1 mouse cellular context compared by ENCODE assay signal in the genomic region with DNA sequence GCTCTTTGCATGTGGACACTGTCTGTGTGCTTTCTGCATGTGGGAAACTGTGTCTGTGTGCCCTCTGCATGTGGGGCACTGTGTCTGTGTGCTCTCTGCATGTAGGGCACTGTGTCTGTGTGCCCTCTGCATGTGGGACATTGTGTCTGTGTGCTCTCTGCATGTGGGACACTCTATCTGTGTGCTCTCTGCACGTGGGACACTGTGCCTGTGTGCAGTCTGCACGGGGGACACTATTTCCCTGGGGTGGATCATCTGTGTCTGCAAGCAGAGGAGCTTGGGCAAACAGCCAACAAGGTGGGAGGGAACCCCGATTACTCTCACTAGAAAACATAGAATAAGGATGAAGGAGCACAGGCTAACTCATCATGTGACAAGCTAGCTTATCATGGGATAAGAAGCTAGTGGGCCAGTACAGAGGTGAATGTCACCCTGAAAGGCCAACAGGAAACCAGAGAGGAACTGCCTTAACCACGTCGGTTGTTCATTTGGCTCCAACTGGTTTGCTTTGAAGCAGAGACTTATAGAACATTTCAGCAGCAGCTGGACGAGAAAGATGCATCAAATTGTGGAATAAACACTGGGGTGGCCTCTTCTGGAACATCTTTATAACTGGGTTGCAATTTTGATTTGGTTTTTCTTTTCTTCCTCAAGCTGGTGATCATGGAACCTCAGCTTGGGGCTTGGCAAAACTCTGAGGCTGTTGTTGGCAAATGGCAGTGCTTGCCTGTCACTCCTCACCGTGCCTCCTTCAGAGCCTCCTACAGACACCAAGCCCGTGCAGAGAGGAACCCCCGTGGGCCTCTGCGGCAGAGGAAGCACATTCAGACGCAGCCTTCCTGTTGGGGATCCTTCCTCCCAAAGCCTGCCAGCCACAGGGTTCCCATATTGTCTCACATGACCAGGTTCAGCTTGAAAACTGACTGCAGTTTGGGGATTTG.
TF ChIP-seq lines count a peak whose summit lies in the region.

No protein-coding gene starts in this region.

TF ChIP-seq in MEL, 35 proteins besides CTCF, POLR2A, EP300 and RAD21 (continued from another document):
- TF ChIP-seq NELFE (IDR thresholded peaks at IDR 0.05; ENCODE audit: low read depth, low read length) (0 out of 2 replicates have a peak, but pooled peaks have one; percentile 21), TAL1 (IDR thresholded peaks at IDR 0.05; ENCODE audit: low read length) (no peak), JUND (IDR thresholded peaks at IDR 0.05; ENCODE audit: low read depth, low read length) (no peak), TCF12 (IDR thresholded peaks at IDR 0.05; ENCODE audit: low read depth, low read length) (no peak), USF2 (IDR thresholded peaks at IDR 0.05; ENCODE audit: borderline replicate concordance in 1 of 2, insufficient read depth in 1 of 2, low read depth in 1 of 2, low read length in 2 of 2) (peak in 1 of 2 experiments; percentile 25; a peak in 1 of 4 replicates)
